Mouse (Mus musculus): ENCODE data around the gene Etfrf1. TPM values are rescaled to one million over a fixed set of nuclear protein-coding genes. Genes with fewer than 3 reads are reported as not detected.

The Etfrf1 gene
- 25.0 and 30.8 TPM in 2 replicates for polyA plus RNA-seq (2016; fragmentation: Nextera tagmentation; extraction: Ambion mirVana)

GRCm38 (mm10) chr6:145210816-145211338 is at the start of gene Etfrf1, which contains the start of gene Casc1:
TSS of gene Etfrf1 (plus strand) at chr6:145211134.
TSS of gene Casc1 (minus strand) at chr6:145211005.
- Histone ChIP-seq H3K27ac (peak within 1 kb of the TSS; percentile 97), H3K27me3 (ENCODE audit: low read depth, poor library complexity, severe bottlenecking) (no peaks in the 10 kb centered on the region), H3K9me3 (replicated peaks) (no peaks in the 10 kb centered on the region), H3K4me1 (peaks cover 12% of the 10 kb centered on the region), H3K36me3 (peaks cover 4% of the 10 kb centered on the region), H3K4me3 (peak within 1 kb of the TSS; percentile 81)
- DNase-seq (ENCODE audit: low spot score): peak; percentile 99
- WGBS: 0% methylated on average over 36 of the region's 36 CpGs

GRCm38 (mm10) chr6:145171892-145172606 is 38.9 kb upstream of the Etfrf1 start:
- Histone ChIP-seq H3K27ac (no peak overlapping the region), H3K36me3 (no peaks in the 10 kb centered on the region), H3K4me3 (no peak overlapping the region), H3K9me3 (replicated peaks) (no peaks in the 10 kb centered on the region), H3K27me3 (ENCODE audit: low read depth, poor library complexity, severe bottlenecking) (peaks cover 17% of the 10 kb centered on the region), H3K4me1 (peaks cover 58% of the 10 kb centered on the region)
- 73% methylated on average over 14 of the region's 14 CpGs for WGBS
- DNase-seq (ENCODE audit: low spot score): no peak

GRCm38 (mm10) chr6:145173781-145174191 is 37.1 kb upstream of the Etfrf1 start:
- Histone ChIP-seq H3K4me3 (peak overlapping the region; percentile 31), H3K4me1 (peaks cover 74% of the 10 kb centered on the region), H3K9me3 (replicated peaks) (no peaks in the 10 kb centered on the region), H3K27me3 (ENCODE audit: low read depth, poor library complexity, severe bottlenecking) (peaks cover 24% of the 10 kb centered on the region), H3K27ac (peak overlapping the region; percentile 82), H3K36me3 (no peaks in the 10 kb centered on the region)
- DNase-seq (ENCODE audit: low spot score): peak; percentile 80
- 4% methylated on average over 11 of the region's 11 CpGs for WGBS

- Histone ChIP-seq H3K9me3 (replicated peaks) (no peaks in the 10 kb centered on the region), H3K27me3 (ENCODE audit: low read depth, poor library complexity, severe bottlenecking) (peaks cover 24% of the 10 kb centered on the region), H3K36me3 (no peaks in the 10 kb centered on the region), H3K4me1 (peaks cover 77% of the 10 kb centered on the region), H3K27ac (peak overlapping the region; percentile 40; the same call in 1 of the 2 replicates), H3K4me3 (peak overlapping the region; percentile 28; the same call in 1 of the 2 replicates)
- DNase-seq (ENCODE audit: low spot score): no peak
- 24% methylated on average over 9 of the region's 9 CpGs for WGBS
Observed at GRCm38 (mm10) chr6:145175571-145175981, 35.4 kb upstream of the Etfrf1 start.

- peaks cover 74% of the 10 kb centered on the region for H3K4me1 ChIP-seq
- WGBS: 46% methylated on average over 10 of the region's 10 CpGs
- no peak overlapping the region for H3K4me3 ChIP-seq
- peak overlapping the region; percentile 64; the same call in 1 of the 2 replicates for H3K27ac ChIP-seq
- H3K36me3 ChIP-seq: no peaks in the 10 kb centered on the region
- peaks cover 24% of the 10 kb centered on the region for H3K27me3 ChIP-seq (ENCODE audit: low read depth, poor library complexity, severe bottlenecking)
- DNase-seq (ENCODE audit: low spot score): no peak
- H3K9me3 ChIP-seq (replicated peaks): no peaks in the 10 kb centered on the region
Observed at GRCm38 (mm10) chr6:145176474-145176873, 34.5 kb upstream of the Etfrf1 start.

- Histone ChIP-seq H3K36me3 (no peaks in the 10 kb centered on the region), H3K27ac (no peak overlapping the region), H3K4me3 (no peak overlapping the region), H3K27me3 (ENCODE audit: low read depth, poor library complexity, severe bottlenecking) (peaks cover 18% of the 10 kb centered on the region), H3K4me1 (peaks cover 43% of the 10 kb centered on the region), H3K9me3 (replicated peaks) (no peaks in the 10 kb centered on the region)
- WGBS: 28% methylated on average over 6 of the region's 6 CpGs
- peak; percentile 76 for DNase-seq (ENCODE audit: low spot score)
Observed at GRCm38 (mm10) chr6:145179665-145180064, 31.3 kb upstream of the Etfrf1 start.

- DNase-seq (ENCODE audit: low spot score): no peak
- Histone ChIP-seq H3K27me3 (ENCODE audit: low read depth, poor library complexity, severe bottlenecking) (peaks cover 8% of the 10 kb centered on the region; the same call in 1 of the 2 replicates), H3K4me1 (peaks cover 19% of the 10 kb centered on the region), H3K36me3 (no peaks in the 10 kb centered on the region), H3K27ac (no peak overlapping the region), H3K9me3 (replicated peaks) (no peaks in the 10 kb centered on the region), H3K4me3 (no peak overlapping the region)
- WGBS: 74% methylated on average over 8 of the region's 8 CpGs
Observed at GRCm38 (mm10) chr6:145182044-145182443, 28.9 kb upstream of the Etfrf1 start.

- Histone ChIP-seq H3K9me3 (replicated peaks) (no peaks in the 10 kb centered on the region), H3K4me3 (no peak overlapping the region), H3K36me3 (no peaks in the 10 kb centered on the region), H3K27ac (no peak overlapping the region), H3K27me3 (ENCODE audit: low read depth, poor library complexity, severe bottlenecking) (peaks cover 8% of the 10 kb centered on the region; the same call in 1 of the 2 replicates), H3K4me1 (peaks cover 5% of the 10 kb centered on the region; the same call in 1 of the 2 replicates)
- no peak for DNase-seq (ENCODE audit: low spot score)
- 94% methylated on average over 1 of the region's 1 CpGs for WGBS
Observed at GRCm38 (mm10) chr6:145186096-145186495, 24.8 kb upstream of the Etfrf1 start.

- no peak for DNase-seq (ENCODE audit: low spot score)
- Histone ChIP-seq H3K27me3 (ENCODE audit: low read depth, poor library complexity, severe bottlenecking) (peaks cover 8% of the 10 kb centered on the region; the same call in 1 of the 2 replicates), H3K27ac (no peak overlapping the region), H3K4me1 (peaks cover 5% of the 10 kb centered on the region; the same call in 1 of the 2 replicates), H3K9me3 (replicated peaks) (no peaks in the 10 kb centered on the region), H3K4me3 (peak overlapping the region; percentile 41), H3K36me3 (no peaks in the 10 kb centered on the region)
- 65% methylated on average over 27 of the region's 27 CpGs for WGBS
Observed at GRCm38 (mm10) chr6:145187093-145188088, 23.5 kb upstream of the Etfrf1 start.

- 90% methylated on average over 3 of the region's 3 CpGs for WGBS
Observed at GRCm38 (mm10) chr6:145193038-145193437, 17.9 kb upstream of the Etfrf1 start.

GRCm38 (mm10) chr6:145193446-145193845 is 17.5 kb upstream of the Etfrf1 start:
- Histone ChIP-seq H3K36me3 (no peaks in the 10 kb centered on the region), H3K4me1 (no peaks in the 10 kb centered on the region), H3K27ac (no peak overlapping the region), H3K27me3 (ENCODE audit: low read depth, poor library complexity, severe bottlenecking) (peaks cover 3% of the 10 kb centered on the region; the same call in 1 of the 2 replicates), H3K4me3 (no peak overlapping the region), H3K9me3 (replicated peaks) (no peaks in the 10 kb centered on the region)
- no peak for DNase-seq (ENCODE audit: low spot score)
- WGBS: 81% methylated on average over 11 of the region's 11 CpGs

More at GRCm38 (mm10) chr6:145193038-145193437, 17.9 kb upstream of the Etfrf1 start:
- H3K36me3 ChIP-seq: no peaks in the 10 kb centered on the region
- H3K27me3 ChIP-seq (ENCODE audit: low read depth, poor library complexity, severe bottlenecking): peaks cover 7% of the 10 kb centered on the region; the same call in 1 of the 2 replicates
- no peak overlapping the region for H3K4me3 ChIP-seq
- no peaks in the 10 kb centered on the region for H3K9me3 ChIP-seq (replicated peaks)
- H3K4me1 ChIP-seq: no peaks in the 10 kb centered on the region
- no peak overlapping the region for H3K27ac ChIP-seq
- DNase-seq (ENCODE audit: low spot score): no peak

GRCm38 (mm10) chr6:145197949-145198686 is 12.8 kb upstream of the Etfrf1 start:
- no peaks in the 10 kb centered on the region for H3K36me3 ChIP-seq
- no peak for DNase-seq (ENCODE audit: low spot score)
- WGBS: 94% methylated on average over 8 of the region's 8 CpGs
- no peaks in the 10 kb centered on the region for H3K9me3 ChIP-seq (replicated peaks)
- H3K27ac ChIP-seq: no peak overlapping the region
- H3K27me3 ChIP-seq (ENCODE audit: low read depth, poor library complexity, severe bottlenecking): no peaks in the 10 kb centered on the region
- H3K4me3 ChIP-seq: no peak overlapping the region
- no peaks in the 10 kb centered on the region for H3K4me1 ChIP-seq
